Comparison of ENCODE assay signal across 9 mouse cellular contexts in the genomic region with DNA sequence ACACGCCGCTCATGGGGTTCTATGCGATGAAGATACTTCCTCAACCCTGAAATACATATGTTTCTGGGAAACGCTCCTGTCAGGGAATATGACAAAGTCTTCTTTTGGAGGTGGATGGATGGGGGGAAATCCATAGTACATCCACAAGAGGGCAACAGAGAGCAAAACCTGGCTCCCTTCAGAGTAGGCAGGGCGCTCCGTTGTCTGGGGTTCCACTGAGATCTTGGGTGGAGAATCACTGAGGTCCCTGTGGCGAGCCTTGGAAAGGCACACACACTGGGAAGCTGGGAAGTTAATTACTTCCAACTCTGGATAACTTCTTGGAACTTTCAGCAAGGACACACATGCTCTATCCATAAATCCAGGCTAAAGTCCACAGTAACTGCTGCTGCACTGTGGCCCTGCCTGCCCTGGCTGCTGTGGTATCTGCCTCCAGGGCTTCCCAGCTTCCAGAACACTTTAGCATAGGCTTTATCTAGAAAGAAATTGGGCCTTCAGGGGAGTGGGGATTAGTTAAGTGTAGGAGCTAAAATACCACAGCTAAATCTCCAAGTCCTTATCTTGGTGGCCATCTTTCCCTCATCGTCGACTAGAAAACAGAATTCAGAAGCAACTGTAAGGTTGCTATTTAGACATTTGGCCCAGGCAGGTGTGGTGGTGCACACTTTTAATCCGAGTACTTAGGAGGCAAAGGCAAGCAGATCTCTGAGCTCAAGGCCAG.
A peak's percentile ranks its signal among the peaks of the same experiment; 100 is the strongest.
DNase-seq lines count a peak whose midpoint lies in the region; ATAC-seq and TF ChIP-seq lines count a peak whose summit lies in the region.
"Had no signal": no experiment of that assay in that cellular context is flagged by ENCODE, and none has a peak within 500 bp of the region (broad histone marks: within the 10 kb centered on the region; RNA-seq: fewer than 3 reads in every experiment).

No protein-coding gene starts in this region.

- WGBS in liver, adult 2 months, result 55% methylated on average over 10 of the region's 10 CpGs
- WGBS in liver, embryonic 12.5 days (ENCODE audit: insufficient replicate concordance), result 65% methylated on average over 10 of the region's 10 CpGs

- no peaks in the 10 kb centered on the region for H3K4me1 ChIP-seq in liver, adult 2 months (ENCODE audit: control insufficient read depth, insufficient read depth, low read length)
- no peaks in the 10 kb centered on the region for H3K4me1 ChIP-seq in liver, embryonic 12.5 days
- H3K4me1 ChIP-seq: lung, embryonic 15.5 days had no signal

- no peak overlapping the region for H3K4me3 ChIP-seq in liver, adult 2 months (ENCODE audit: insufficient read depth, low read depth, low read length)
- H3K4me3 ChIP-seq in liver, embryonic 12.5 days, result no peak overlapping the region
- H3K4me3 ChIP-seq: embryonic facial prominence, embryonic 13.5 days; lung, embryonic 15.5 days had no signal

- H3K9me3 ChIP-seq in liver, embryonic 12.5 days (replicated peaks), result no peaks in the 10 kb centered on the region
- H3K9me3 ChIP-seq: lung, embryonic 15.5 days had no signal

- TF ChIP-seq POLR2A in liver, adult 2 months (IDR thresholded peaks at IDR 0.05; ENCODE audit: extremely low read depth, insufficient read depth, low read length), result no peak

- H3K79me2 ChIP-seq in liver, adult 2 months (ENCODE audit: control insufficient read depth, insufficient read depth, low read length), result no peaks in the 10 kb centered on the region

- no peak overlapping the region for H3K27ac ChIP-seq in liver, adult 2 months (replicated peaks; ENCODE audit: insufficient read depth, low read depth, low read length)
- H3K27ac ChIP-seq in liver, embryonic 12.5 days, result no peak overlapping the region
- H3K27ac ChIP-seq: embryonic facial prominence, embryonic 13.5 days; lung, embryonic 15.5 days had no signal

- no peak overlapping the region for H3K4me2 ChIP-seq in liver, embryonic 12.5 days
- H3K4me2 ChIP-seq: embryonic facial prominence, embryonic 13.5 days; lung, embryonic 15.5 days had no signal

- no peaks in the 10 kb centered on the region for H3K27me3 ChIP-seq in liver, adult 2 months (ENCODE audit: control insufficient read depth, insufficient read depth, low read length)
- no peaks in the 10 kb centered on the region for H3K27me3 ChIP-seq in liver, embryonic 12.5 days (replicated peaks)
- H3K27me3 ChIP-seq: embryonic facial prominence, embryonic 13.5 days; lung, embryonic 15.5 days had no signal

- H3K36me3 ChIP-seq in liver, adult 2 months (ENCODE audit: control insufficient read depth, insufficient read depth, low read length), result no peaks in the 10 kb centered on the region
- H3K36me3 ChIP-seq in liver, embryonic 12.5 days, result 0 out of 2 replicates have a peak, but pooled peaks cover 3% of the 10 kb centered on the region
- H3K36me3 ChIP-seq: embryonic facial prominence, embryonic 13.5 days had no signal

- no peak overlapping the region for H3K9ac ChIP-seq in liver, adult 2 months (ENCODE audit: low read depth, low read length)
- no peak overlapping the region for H3K9ac ChIP-seq in liver, embryonic 12.5 days
- H3K9ac ChIP-seq: embryonic facial prominence, embryonic 13.5 days; lung, embryonic 15.5 days had no signal

- peak; percentile 26 for DNase-seq in liver, adult 2 months (ENCODE audit: extremely low read depth, low read depth, low spot score)
- peak; percentile 55 for DNase-seq in R1 (ENCODE audit: low read depth, low spot score)
- DNase-seq in embryo, embryonic 9.5 days (ENCODE audit: extremely low spot score), result peak; percentile 34
- DNase-seq in kidney, postnatal 36 days, result peak; percentile 12 to 57
- DNase-seq in thymus, postnatal 0 days (ENCODE audit: low spot score), result peak; percentile 26
- DNase-seq in right cerebral cortex, postnatal 25 days, result no peak

- ATAC-seq in liver, embryonic 12.5 days, result no peak

- peak; percentile 63 for TF ChIP-seq CTCF in liver, adult 2 months (IDR thresholded peaks at IDR 0.05; ENCODE audit: low read depth, low read length)
